Mouse (Mus musculus) liver, postnatal 0 days (tissue): ENCODE data around the gene Cd99l2. TPM values are rescaled to one million over a fixed set of nuclear protein-coding genes. Genes with fewer than 3 reads are reported as not detected.

Experiments used
- ATAC-seq: fragments of 200-750 bp; cut with Nextera tagmentation; 2 replicates; pipeline ENCODE4 v1.8.0; 2017; ENCODE audit warnings: mild to moderate bottlenecking, moderate library complexity
- DNase-seq: peaks from one replicate; pipeline ENCODE4 v3.0.0-alpha.2; 2016
- H3K27ac ChIP-seq: fragments of 300-500 bp; sonication (generic); 2 replicates; pipeline ENCODE4 v1.5.1; 2014; ENCODE audit warnings: antibody characterized with exemption, moderate library complexity, mild to moderate bottlenecking, low read depth
- H3K27me3 ChIP-seq: fragments of 300-500 bp; sonication (generic); 2 replicates; pipeline ENCODE4 v1.6.1; 2014; ENCODE audit warnings: low read length, control low read depth, mixed read lengths; ENCODE audit not compliant: insufficient read depth
- H3K36me3 ChIP-seq: fragments of 300-500 bp; sonication (generic); replicated peaks from 2 replicates; pipeline ENCODE4 v1.6.1; 2014; ENCODE audit warnings: mild to moderate bottlenecking, control low read depth, low read length, moderate library complexity, mixed read lengths; ENCODE audit not compliant: insufficient read depth
- H3K4me1 ChIP-seq: fragments of 300-500 bp; sonication (generic); 2 replicates; pipeline ENCODE4 v1.6.1; 2014; ENCODE audit warnings: antibody characterized with exemption, mild to moderate bottlenecking, control low read depth; ENCODE audit not compliant: insufficient read depth
- H3K4me2 ChIP-seq: fragments of 300-500 bp; sonication (generic); 2 replicates; pipeline ENCODE4 v1.6.1; 2014; ENCODE audit warnings: low read depth, mild to moderate bottlenecking, low read length, moderate library complexity, mixed read lengths
- H3K4me3 ChIP-seq: fragments of 300-500 bp; sonication (generic); 2 replicates; pipeline ENCODE4 v1.5.1; 2014; ENCODE audit warnings: low read depth, low read length
- H3K9ac ChIP-seq: fragments of 300-500 bp; sonication (generic); replicated peaks from 2 replicates; pipeline ENCODE4 v1.6.1; 2014; ENCODE audit warnings: mild to moderate bottlenecking, moderate library complexity
- H3K9me3 ChIP-seq: fragments of 300-500 bp; sonication (generic); 2 replicates; pipeline ENCODE4 v1.6.1; 2016; ENCODE audit warnings: mild to moderate bottlenecking, control low read depth, low read length, mixed read lengths
- CTCF ChIP-seq: sonication (generic); IDR thresholded peaks from 2 replicates; pipeline ENCODE4 v1.5.1; 2016; ENCODE audit warnings: antibody characterized with exemption, low read depth
- EP300 ChIP-seq: IDR thresholded peaks from 2 replicates; pipeline ENCODE4 v1.6.1; 2016; ENCODE audit warnings: antibody characterized with exemption, low read depth, mild to moderate bottlenecking
- whole genome bisulfite sequencing: fragments of 180-500 bp; shearing (Covaris S2); extraction: QIAGEN DNeasy Blood & Tissue Kit; methylation state at CpG from one replicate; pipeline ENCODE4 v1.1.7; 2014; ENCODE audit not compliant: insufficient replicate concordance; 5-methylcytosine and 5-hydroxymethylcytosine counted together
- polyA plus RNA-seq: library from polyadenylated mRNA; unstranded; fragments of >200 nt; fragmentation: Nextera tagmentation; extraction: Ambion mirVana; gene quantifications from 2 replicates; pipeline ENCODE4 v1.2.1, GENCODE M21; 2015

Cd99l2 gene
- 5.7 and 6.2 TPM in 2 replicates for polyA plus RNA-seq

- DNase-seq (peak; percentile 89), ATAC-seq (peak; percentile 96)
- H3K4me2 ChIP-seq = peak within 1 kb of the TSS; percentile 66
- H3K9me3 ChIP-seq = no peaks in the 10 kb centered on the region
- peaks cover 6% of the 10 kb centered on the region; the same call in 1 of the 2 replicates for H3K4me1 ChIP-seq
- no peaks in the 10 kb centered on the region for H3K36me3 ChIP-seq
- H3K4me3 ChIP-seq = peak within 1 kb of the TSS; percentile 61
- H3K27ac ChIP-seq = peak within 1 kb of the TSS; percentile 81
- H3K9ac ChIP-seq = peak within 1 kb of the TSS; percentile 70
- TF ChIP-seq CTCF (peak; percentile 44), EP300 (no peak)
- no peaks in the 10 kb centered on the region for H3K27me3 ChIP-seq
- 14% methylated on average over 17 of the region's 23 CpGs for WGBS
These were observed at the start of gene Cd99l2 for GRCm38 (mm10) chrX:71492634-71493278. Gene Cd99l2 (minus strand): TSS chrX:71492849.

DNA sequence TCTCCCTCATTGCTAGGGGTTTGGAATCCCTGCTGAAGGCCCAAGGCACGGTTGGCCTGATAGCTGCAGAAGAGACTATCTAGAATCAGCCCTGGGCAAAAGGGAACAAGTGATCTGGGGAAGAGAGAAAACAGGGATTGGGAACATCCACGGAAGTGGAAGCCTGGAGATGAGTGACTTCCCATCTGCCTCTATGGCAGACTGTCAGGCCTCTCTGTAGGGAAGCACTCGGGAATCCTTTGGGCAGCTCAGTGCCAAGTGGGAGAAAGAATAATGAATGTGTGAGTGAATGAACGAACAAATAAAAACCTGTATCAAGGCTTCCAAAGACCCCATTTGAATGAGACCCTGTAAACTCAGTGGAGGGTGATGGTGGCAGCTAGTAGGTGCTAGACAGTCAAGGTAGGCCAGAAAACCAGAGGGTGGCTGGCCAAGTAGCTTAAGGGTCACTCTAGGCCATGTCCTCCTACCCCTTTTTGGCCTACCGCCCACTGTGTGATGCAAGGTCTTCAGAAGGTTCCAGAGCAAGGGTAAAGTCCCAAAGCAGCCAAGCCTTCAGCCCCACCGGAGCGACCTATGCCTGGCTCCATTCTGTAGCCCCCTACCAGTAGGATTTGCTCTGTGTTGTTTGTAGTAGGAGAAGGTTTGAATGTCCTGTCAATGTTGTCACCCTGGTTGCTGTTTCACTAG, 48.3 kb upstream of the Cd99l2 start:
- H3K27ac ChIP-seq = no peak overlapping the region
- ATAC-seq (peak; percentile 41), DNase-seq (peak; percentile 34)
- no peak overlapping the region for H3K4me2 ChIP-seq
- H3K9me3 ChIP-seq = no peaks in the 10 kb centered on the region
- H3K4me3 ChIP-seq = no peak overlapping the region
- H3K36me3 ChIP-seq = no peaks in the 10 kb centered on the region
- no peaks in the 10 kb centered on the region for H3K27me3 ChIP-seq
- 69% methylated on average over 7 of the region's 7 CpGs for WGBS
- no peaks in the 10 kb centered on the region for H3K4me1 ChIP-seq
- no peak for TF ChIP-seq CTCF
- no peak for TF ChIP-seq EP300
- H3K9ac ChIP-seq = no peak overlapping the region

DNA sequence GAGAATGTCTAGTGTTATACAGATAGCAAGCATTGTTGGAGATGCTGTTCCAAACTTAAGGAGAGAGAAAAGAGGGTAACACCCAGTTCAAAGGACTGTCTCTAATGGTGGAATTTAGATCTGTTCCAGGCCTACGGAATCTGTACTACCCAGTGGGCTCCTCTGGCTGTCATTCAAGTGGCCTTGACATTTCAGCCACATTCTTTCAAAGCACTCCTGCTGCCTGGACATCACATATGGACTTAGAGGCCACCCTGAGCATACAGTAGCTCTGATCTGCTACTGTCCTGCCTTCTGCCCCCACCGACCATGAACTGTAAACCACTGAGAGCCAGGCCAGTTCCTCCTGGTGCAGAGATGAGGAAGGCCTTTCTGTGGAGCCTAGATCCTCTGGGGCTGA, 45.1 kb upstream of the Cd99l2 start:
- Histone ChIP-seq H3K4me2 (no peak overlapping the region), H3K9me3 (no peaks in the 10 kb centered on the region), H3K36me3 (no peaks in the 10 kb centered on the region), H3K27me3 (no peaks in the 10 kb centered on the region), H3K4me3 (no peak overlapping the region), H3K9ac (no peak overlapping the region), H3K27ac (no peak overlapping the region), H3K4me1 (no peaks in the 10 kb centered on the region)
- TF ChIP-seq CTCF = no peak
- TF ChIP-seq EP300 = no peak
- DNase-seq = no peak
- no peak for ATAC-seq
- 80% methylated on average over 2 of the region's 2 CpGs for WGBS

DNA sequence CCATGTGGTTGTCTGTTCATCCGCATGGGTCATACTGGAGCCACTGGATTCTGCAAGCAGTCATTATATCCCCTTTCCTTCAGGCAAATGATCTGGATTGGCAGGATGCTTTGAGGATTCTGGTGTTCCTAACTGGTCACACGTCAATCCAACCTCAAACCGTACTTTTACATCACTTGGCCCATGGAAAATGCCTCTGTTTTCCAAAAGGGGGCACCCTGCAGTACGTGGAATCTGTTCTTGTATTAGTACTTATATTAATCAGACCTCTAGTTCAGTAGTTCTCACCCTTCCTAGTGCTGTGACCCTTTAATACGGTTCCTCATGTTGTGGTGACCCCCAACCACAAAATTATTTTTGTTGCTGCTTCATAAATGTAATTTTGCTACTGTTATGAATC, 41.5 kb upstream of the Cd99l2 start:
- WGBS = 61% methylated on average over 5 of the region's 5 CpGs
- TF ChIP-seq EP300 = no peak
- peak; percentile 42 for TF ChIP-seq CTCF
- Histone ChIP-seq H3K36me3 (no peaks in the 10 kb centered on the region), H3K27ac (no peak overlapping the region), H3K9me3 (no peaks in the 10 kb centered on the region), H3K4me2 (no peak overlapping the region), H3K27me3 (0 out of 2 replicates have a peak, but pooled peaks cover 3% of the 10 kb centered on the region), H3K4me1 (no peaks in the 10 kb centered on the region), H3K4me3 (no peak overlapping the region), H3K9ac (no peak overlapping the region)
- ATAC-seq = no peak
- no peak for DNase-seq

DNA sequence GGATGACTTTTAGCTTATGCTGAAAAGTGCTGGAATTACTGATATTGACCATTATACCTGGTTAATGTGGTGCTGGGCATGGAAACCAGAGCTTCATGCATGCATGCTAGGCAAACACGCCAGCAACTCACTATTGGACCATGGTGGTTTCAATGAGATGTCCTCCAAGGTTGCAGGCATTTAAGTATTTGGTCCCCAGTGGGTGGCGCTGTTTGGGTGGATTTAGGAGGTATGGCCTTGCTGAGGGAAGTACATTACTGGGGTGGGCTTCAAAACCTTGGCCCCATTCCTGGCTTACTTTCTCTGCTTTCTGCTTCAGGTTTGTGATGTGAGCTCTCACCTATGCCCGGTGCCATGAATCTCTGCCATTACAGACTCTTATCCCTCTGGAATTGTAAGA, 40.0 kb upstream of the Cd99l2 start:
- H3K4me1 ChIP-seq = no peaks in the 10 kb centered on the region
- no peaks in the 10 kb centered on the region for H3K36me3 ChIP-seq
- 58% methylated on average over 3 of the region's 3 CpGs for WGBS
- H3K27ac ChIP-seq = no peak overlapping the region
- ATAC-seq (no peak), DNase-seq (peak; percentile 37)
- 0 out of 2 replicates have a peak, but pooled peaks cover 3% of the 10 kb centered on the region for H3K27me3 ChIP-seq
- no peak overlapping the region for H3K4me2 ChIP-seq
- no peaks in the 10 kb centered on the region for H3K9me3 ChIP-seq
- no peak overlapping the region for H3K9ac ChIP-seq
- TF ChIP-seq EP300 = no peak
- peak; percentile 49 for TF ChIP-seq CTCF
- no peak overlapping the region for H3K4me3 ChIP-seq

GRCm38 (mm10) chrX:71528646-71529045, 36.0 kb upstream of the Cd99l2 start:
- Histone ChIP-seq H3K36me3 (no peaks in the 10 kb centered on the region), H3K4me3 (no peak overlapping the region), H3K4me2 (no peak overlapping the region), H3K27me3 (0 out of 2 replicates have a peak, but pooled peaks cover 3% of the 10 kb centered on the region), H3K9me3 (no peaks in the 10 kb centered on the region), H3K9ac (no peak overlapping the region), H3K27ac (no peak overlapping the region), H3K4me1 (no peaks in the 10 kb centered on the region)
- TF ChIP-seq EP300 (no peak), CTCF (no peak)
- DNase-seq (no peak), ATAC-seq (no peak)
- 55% methylated on average over 6 of the region's 6 CpGs for WGBS
